Mouse (Mus musculus) hindbrain, embryonic 12.5 days (tissue): ENCODE results near the gene Ipo5. TPM values are rescaled to one million over a fixed set of nuclear protein-coding genes. Genes with fewer than 3 reads are reported as not detected.

Experiments used
- ATAC-seq: fragments of 200-750 bp; cut with Nextera tagmentation; 2 replicates; pipeline ENCODE4 v1.8.0; 2017; ENCODE audit warnings: moderate TSS enrichment; ENCODE audit not compliant: low FRiP score
- H3K27ac ChIP-seq: fragments of 300-500 bp; sonication (generic); 2 replicates; pipeline ENCODE4 v1.5.1; 2016; ENCODE audit warnings: mild to moderate bottlenecking
- H3K27me3 ChIP-seq: fragments of 300-500 bp; sonication (generic); 2 replicates; pipeline ENCODE4 v1.6.1; 2016; ENCODE audit warnings: mild to moderate bottlenecking
- H3K36me3 ChIP-seq: fragments of 300-500 bp; sonication (generic); 2 replicates; pipeline ENCODE4 v1.6.1; 2016; ENCODE audit warnings: mild to moderate bottlenecking
- H3K4me1 ChIP-seq: fragments of 300-500 bp; sonication (generic); 2 replicates; pipeline ENCODE4 v1.6.1; 2016
- H3K4me2 ChIP-seq: fragments of 300-500 bp; sonication (generic); replicated peaks from 2 replicates; pipeline ENCODE4 v1.6.1; 2016; ENCODE audit warnings: mild to moderate bottlenecking
- H3K4me3 ChIP-seq: fragments of 300-500 bp; sonication (generic); 2 replicates; pipeline ENCODE4 v1.5.1; 2016; ENCODE audit warnings: mild to moderate bottlenecking
- H3K9ac ChIP-seq: fragments of 300-500 bp; sonication (generic); 2 replicates; pipeline ENCODE4 v1.6.1; 2016; ENCODE audit warnings: mild to moderate bottlenecking, moderate library complexity
- H3K9me3 ChIP-seq: fragments of 300-500 bp; sonication (generic); replicated peaks from 2 replicates; pipeline ENCODE4 v1.6.1; 2016; ENCODE audit warnings: mild to moderate bottlenecking
- WGBS: fragments of 180-500 bp; shearing (Covaris S2); methylation state at CpG from one replicate; pipeline ENCODE4 v1.1.7; 2016; 5-methylcytosine and 5-hydroxymethylcytosine counted together
- polyA plus RNA-seq: library from polyadenylated mRNA; unstranded; fragments of >200 nt; fragmentation: Nextera tagmentation; extraction: Ambion mirVana; gene quantifications from 2 replicates; pipeline ENCODE4 v1.2.1, GENCODE M21; 2016

Gene Ipo5
- polyA plus RNA-seq, 1 experiment from 2014 or later = 89.0 TPM

DNA sequence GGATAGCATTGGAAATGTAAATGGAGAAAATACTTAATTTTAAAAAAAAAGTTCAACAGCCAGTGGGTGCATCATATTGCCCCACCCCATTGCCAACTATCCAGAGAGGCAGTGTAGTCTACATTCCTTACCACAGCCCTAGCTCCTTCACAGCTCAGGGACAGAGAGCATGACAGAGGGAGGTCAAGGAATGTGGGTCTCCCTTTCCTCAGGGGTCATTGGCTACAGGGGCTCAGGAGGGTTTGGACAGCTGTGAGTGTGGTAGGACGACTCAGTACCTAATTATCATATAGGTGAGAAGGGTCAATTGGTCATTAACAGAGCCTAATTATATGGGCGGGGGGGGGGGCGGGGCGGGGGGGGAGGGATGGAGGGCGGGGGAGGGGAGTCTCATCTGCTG is 30.4 kb upstream of the Ipo5 start:
- H3K9me3 ChIP-seq = no peaks in the 10 kb centered on the region
- no peak overlapping the region for H3K4me3 ChIP-seq
- no peak overlapping the region for H3K27ac ChIP-seq
- WGBS = 78% methylated on average over 3 of the region's 5 CpGs
- H3K4me1 ChIP-seq = 0 out of 2 replicates have a peak, but pooled peaks cover 2% of the 10 kb centered on the region
- H3K9ac ChIP-seq = no peak overlapping the region
- no peaks in the 10 kb centered on the region for H3K27me3 ChIP-seq
- no peak overlapping the region for H3K4me2 ChIP-seq
- ATAC-seq = no peak
- no peaks in the 10 kb centered on the region for H3K36me3 ChIP-seq

DNA sequence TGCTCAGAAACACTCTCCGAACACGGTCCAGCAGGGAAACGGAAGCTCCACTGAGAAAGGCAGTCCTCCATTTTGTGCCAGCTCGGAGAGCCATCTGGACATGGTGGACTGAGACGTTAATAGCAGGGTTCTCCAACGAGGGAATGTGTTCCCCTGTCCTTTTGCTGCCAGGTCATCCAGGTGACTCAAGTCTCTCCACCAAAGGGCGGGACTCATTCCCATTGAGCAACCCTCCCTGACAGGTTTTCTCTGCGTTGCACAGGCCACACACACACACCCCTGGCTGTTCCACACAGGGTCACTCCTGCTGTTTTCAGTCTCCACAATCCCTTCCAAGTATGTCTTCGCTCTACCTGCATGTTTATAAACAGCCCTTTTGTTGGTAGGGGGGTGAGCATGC is 30.0 kb upstream of the Ipo5 start:
- Histone ChIP-seq H3K27ac (no peak overlapping the region), H3K9me3 (no peaks in the 10 kb centered on the region), H3K4me1 (0 out of 2 replicates have a peak, but pooled peaks cover 2% of the 10 kb centered on the region), H3K27me3 (no peaks in the 10 kb centered on the region), H3K4me2 (no peak overlapping the region), H3K4me3 (no peak overlapping the region), H3K9ac (no peak overlapping the region), H3K36me3 (no peaks in the 10 kb centered on the region)
- WGBS = 89% methylated on average over 9 of the region's 9 CpGs
- ATAC-seq = no peak

DNA sequence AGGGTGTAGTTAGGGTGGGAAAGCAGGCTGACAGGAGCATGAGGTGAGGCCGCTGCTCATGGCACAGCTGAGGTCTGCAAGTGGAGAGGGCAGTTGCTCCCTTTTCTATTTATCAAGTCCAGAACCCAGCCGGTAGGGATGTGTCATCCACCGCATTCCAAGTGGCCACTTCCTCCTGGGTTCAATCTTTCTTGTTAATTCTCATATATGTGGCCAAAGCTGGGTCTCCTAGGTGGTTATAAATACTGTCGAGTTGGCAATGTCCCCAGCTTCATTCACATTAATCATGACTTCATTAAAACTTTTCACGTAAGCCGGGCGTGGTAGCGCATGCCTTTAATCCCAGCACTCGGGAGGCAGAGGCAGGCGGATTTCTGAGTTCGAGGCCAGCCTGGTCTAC is 22.3 kb upstream of the Ipo5 start:
- Histone ChIP-seq H3K4me2 (no peak overlapping the region), H3K27me3 (no peaks in the 10 kb centered on the region), H3K4me1 (no peaks in the 10 kb centered on the region), H3K9ac (no peak overlapping the region), H3K4me3 (no peak overlapping the region), H3K27ac (no peak overlapping the region), H3K36me3 (no peaks in the 10 kb centered on the region), H3K9me3 (no peaks in the 10 kb centered on the region)
- ATAC-seq = no peak
- 88% methylated on average over 11 of the region's 11 CpGs for WGBS

DNA sequence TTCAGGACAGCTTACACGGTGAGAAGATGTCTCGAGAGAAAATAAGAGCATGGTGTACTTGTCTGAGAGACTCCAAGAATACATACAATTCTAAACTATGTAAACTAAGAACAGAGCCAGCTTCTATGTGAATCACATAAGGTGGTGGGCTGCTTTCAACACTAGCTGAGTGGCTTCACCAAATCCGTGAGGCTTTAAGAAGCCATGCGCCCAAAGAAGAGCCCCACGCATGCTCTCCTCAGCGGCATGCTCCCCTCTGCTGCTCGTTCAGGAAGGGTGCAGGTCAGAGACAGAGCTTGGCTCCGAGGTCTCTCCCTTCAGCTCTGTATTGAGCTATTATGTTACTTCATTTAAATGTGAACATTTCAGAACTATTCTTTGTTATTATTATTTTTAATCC is 18.7 kb upstream of the Ipo5 start:
- 78% methylated on average over 8 of the region's 8 CpGs for WGBS
- ATAC-seq = no peak
- Histone ChIP-seq H3K27me3 (no peaks in the 10 kb centered on the region), H3K4me1 (no peaks in the 10 kb centered on the region), H3K4me2 (no peak overlapping the region), H3K9me3 (no peaks in the 10 kb centered on the region), H3K4me3 (no peak overlapping the region), H3K9ac (no peak overlapping the region), H3K36me3 (no peaks in the 10 kb centered on the region), H3K27ac (no peak overlapping the region)

DNA sequence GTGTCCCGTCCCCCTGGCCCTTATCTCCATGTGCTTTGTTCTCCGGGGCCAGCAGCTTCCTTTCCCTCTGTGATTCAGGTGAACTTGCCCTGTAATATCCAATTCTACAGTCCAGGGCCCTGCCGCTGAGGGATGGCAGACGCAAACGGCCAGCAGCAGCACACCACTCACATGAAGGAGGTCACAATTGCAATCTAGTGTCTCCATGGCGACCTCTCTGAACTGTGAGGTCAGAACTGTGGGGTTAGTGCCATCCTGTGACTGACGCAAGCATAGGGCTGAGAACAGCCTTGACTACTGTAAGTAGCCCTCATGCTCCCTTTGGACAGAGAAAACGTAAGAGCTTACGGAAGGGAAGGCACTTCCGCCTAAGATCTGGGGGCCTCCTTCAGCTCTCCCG is 14.4 kb upstream of the Ipo5 start:
- WGBS = 80% methylated on average over 11 of the region's 11 CpGs
- ATAC-seq = no peak
- H3K9me3 ChIP-seq = no peaks in the 10 kb centered on the region

DNA sequence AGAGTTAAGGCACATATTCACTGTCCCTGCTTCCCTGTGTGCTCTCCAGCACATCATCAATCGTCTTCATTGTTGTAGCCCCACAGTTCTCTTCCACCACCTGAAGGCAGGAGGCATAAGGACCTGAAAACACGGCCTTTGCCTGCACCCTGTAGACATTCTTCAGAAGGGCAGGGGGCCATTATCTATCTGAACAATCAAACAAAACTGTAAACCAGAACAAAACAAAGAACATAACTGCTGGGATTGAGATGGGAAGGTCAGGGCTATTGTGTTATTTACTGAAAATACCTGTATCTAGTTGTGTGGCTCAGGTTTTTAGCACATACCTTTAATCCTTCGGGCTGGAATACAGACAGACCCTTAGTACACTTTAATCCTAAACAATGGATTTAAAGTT is 12.1 kb upstream of the Ipo5 start:
- no peak overlapping the region for H3K27ac ChIP-seq
- H3K36me3 ChIP-seq = no peaks in the 10 kb centered on the region
- H3K27me3 ChIP-seq = no peaks in the 10 kb centered on the region
- H3K9me3 ChIP-seq = no peaks in the 10 kb centered on the region
- H3K4me3 ChIP-seq = no peak overlapping the region
- 69% methylated on average over 3 of the region's 3 CpGs for WGBS
- no peak for ATAC-seq
- H3K9ac ChIP-seq = no peak overlapping the region
- H3K4me1 ChIP-seq = no peaks in the 10 kb centered on the region
- H3K4me2 ChIP-seq = no peak overlapping the region

More for the DNA sequence above, 14.4 kb upstream of the Ipo5 start:
- H3K9ac ChIP-seq = no peak overlapping the region
- no peaks in the 10 kb centered on the region for H3K4me1 ChIP-seq
- H3K27ac ChIP-seq = no peak overlapping the region
- no peak overlapping the region for H3K4me2 ChIP-seq
- H3K27me3 ChIP-seq = no peaks in the 10 kb centered on the region
- H3K4me3 ChIP-seq = no peak overlapping the region
- H3K36me3 ChIP-seq = no peaks in the 10 kb centered on the region

DNA sequence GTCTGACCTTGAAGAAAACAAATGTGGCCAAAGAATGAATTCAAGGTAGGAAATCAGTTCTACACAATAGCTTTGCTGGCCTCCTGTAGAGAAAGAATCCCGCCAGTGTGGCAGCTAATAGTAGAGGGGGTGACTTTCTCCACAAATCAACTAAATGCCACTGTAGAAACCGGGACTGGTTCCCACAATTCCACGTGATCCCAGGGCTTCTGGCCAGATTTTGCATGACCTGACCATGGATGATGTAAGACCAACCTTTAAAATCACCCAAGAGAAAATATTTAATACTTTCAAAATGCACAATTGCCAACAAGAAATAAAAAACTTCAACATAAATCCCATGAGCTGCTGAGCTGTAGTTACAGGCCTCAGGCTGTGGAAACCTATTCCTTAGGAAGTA is 1.6 kb upstream of the Ipo5 start:
- Histone ChIP-seq H3K36me3 (no peaks in the 10 kb centered on the region), H3K4me2 (no peak overlapping the region), H3K9ac (no peak overlapping the region), H3K27ac (no peak overlapping the region), H3K4me1 (peaks cover 14% of the 10 kb centered on the region), H3K4me3 (no peak overlapping the region), H3K9me3 (no peaks in the 10 kb centered on the region), H3K27me3 (no peaks in the 10 kb centered on the region)
- ATAC-seq = no peak
- WGBS = 46% methylated on average over 3 of the region's 3 CpGs

DNA sequence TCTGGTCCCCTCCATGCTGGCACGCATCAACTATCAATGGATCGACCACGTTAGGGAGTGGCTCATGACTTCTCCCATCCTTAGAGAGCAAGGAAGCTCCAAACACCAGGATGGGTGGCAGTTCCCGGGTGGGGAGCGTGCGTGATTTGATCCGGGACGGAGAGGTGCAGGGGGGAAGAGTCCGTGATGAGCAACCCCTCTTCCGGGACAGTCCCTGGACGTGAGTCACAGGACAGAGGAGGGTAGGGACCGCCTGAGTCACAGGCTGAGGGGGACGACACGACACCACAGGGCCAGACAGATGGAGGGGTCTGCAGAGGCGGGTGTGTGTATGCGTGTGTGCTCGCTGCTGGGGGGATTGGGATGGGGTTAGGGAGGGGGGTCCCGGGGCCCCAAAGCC is 704 bp upstream of the Ipo5 start:
- no peaks in the 10 kb centered on the region for H3K27me3 ChIP-seq
- 0% methylated on average over 18 of the region's 18 CpGs for WGBS
- H3K36me3 ChIP-seq = no peaks in the 10 kb centered on the region
- H3K27ac ChIP-seq = peak overlapping the region; percentile 88
- peak overlapping the region; percentile 86 for H3K4me3 ChIP-seq
- no peaks in the 10 kb centered on the region for H3K9me3 ChIP-seq
- peak; percentile 87 for ATAC-seq
- H3K9ac ChIP-seq = peak overlapping the region; percentile 86
- H3K4me1 ChIP-seq = peaks cover 14% of the 10 kb centered on the region
- peak overlapping the region; percentile 74 for H3K4me2 ChIP-seq

DNA sequence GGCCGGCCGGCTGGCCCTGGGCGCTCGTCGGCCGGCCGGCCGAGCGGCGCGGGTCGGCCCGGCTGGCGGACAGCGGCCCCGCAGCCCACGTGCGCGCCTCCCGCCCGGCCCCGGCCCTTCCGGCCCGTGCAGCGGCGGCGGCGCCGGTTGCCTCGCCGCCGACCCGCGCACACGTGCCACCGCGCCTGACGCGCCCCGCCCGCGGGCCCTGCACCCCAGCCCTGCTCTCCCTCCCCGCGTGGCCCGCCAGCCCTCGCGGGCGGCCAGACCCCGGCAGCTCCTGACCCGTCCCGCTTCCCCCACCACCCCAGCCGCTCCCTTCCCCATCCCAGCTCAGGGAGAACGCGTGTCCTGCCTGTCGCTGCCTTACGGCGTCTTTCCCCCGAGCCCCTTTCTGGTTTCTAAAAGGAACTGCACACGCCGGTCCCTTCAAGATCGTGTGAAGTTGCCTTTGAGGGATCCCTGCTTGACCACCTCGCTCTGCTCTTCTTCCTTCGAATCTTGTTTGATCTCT is 421 bp downstream of the Ipo5 start:
- WGBS = under 1% methylated on average over 49 of the region's 63 CpGs
- peak overlapping the region; percentile 74 for H3K4me2 ChIP-seq
- peak overlapping the region; percentile 86 for H3K4me3 ChIP-seq
- peak; percentile 71 for ATAC-seq
- H3K27me3 ChIP-seq = no peaks in the 10 kb centered on the region
- H3K27ac ChIP-seq = peak overlapping the region; percentile 88
- H3K9me3 ChIP-seq = no peaks in the 10 kb centered on the region
- H3K36me3 ChIP-seq = no peaks in the 10 kb centered on the region
- peaks cover 14% of the 10 kb centered on the region for H3K4me1 ChIP-seq
- H3K9ac ChIP-seq = peak overlapping the region; percentile 79

DNA sequence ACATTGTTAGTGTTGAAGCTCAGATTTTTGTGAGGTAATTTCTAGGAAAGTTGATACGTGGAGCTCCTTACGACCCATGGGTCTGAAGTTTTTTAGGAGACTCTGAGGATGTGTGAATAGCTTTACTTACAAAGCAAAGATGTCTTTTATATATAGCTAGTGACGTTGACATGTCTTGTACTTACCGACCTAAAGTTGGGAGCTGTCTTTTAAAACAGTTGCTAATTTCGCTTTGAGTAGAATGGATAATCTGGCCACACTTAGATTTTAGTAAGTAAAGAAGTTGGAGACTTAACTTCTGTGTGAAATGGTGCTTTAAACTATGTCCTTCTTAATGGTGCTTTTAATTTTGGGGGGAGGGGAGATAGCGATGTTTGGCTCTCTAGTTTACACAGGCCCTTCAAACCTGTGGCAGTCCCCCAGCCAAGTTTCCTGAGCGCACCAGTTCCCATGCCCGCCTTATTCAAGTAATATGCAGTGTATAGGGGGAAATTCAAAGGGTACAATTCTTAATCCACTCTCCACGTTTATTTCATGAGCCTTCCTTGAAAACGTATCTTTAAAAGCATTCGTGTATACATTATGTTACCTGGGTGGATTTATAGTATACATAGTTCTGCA is 1.2 kb downstream of the Ipo5 start:
- H3K27ac ChIP-seq = no peak overlapping the region
- no peak for ATAC-seq
- 8% methylated on average over 11 of the region's 11 CpGs for WGBS
- peaks cover 14% of the 10 kb centered on the region for H3K4me1 ChIP-seq
- no peaks in the 10 kb centered on the region for H3K27me3 ChIP-seq
- peak overlapping the region; percentile 86 for H3K4me3 ChIP-seq
- H3K9ac ChIP-seq = peak overlapping the region; percentile 79
- peak overlapping the region; percentile 74 for H3K4me2 ChIP-seq
- no peaks in the 10 kb centered on the region for H3K9me3 ChIP-seq
- H3K36me3 ChIP-seq = no peaks in the 10 kb centered on the region

DNA sequence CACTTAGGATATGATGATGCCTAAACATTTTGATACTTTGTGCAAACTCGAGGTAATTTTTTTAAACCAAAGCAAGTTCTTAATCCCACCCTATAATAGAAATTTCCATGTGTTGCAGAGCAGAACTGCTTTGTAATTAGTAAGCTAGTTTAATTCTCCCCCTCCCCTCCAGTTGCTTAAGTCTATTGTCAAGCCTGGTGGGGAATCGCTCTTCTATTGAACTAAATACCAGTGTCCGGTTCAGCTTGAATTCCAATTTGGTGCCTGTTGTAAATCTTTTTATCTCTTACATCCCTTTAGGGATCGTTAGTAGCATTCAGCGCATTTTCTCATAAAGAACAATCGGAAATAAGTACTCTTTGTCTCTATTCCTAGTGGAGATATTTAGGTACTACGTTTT is 1.9 kb downstream of the Ipo5 start:
- 22% methylated on average over 7 of the region's 7 CpGs for WGBS
- H3K4me2 ChIP-seq = peak overlapping the region; percentile 74

DNA sequence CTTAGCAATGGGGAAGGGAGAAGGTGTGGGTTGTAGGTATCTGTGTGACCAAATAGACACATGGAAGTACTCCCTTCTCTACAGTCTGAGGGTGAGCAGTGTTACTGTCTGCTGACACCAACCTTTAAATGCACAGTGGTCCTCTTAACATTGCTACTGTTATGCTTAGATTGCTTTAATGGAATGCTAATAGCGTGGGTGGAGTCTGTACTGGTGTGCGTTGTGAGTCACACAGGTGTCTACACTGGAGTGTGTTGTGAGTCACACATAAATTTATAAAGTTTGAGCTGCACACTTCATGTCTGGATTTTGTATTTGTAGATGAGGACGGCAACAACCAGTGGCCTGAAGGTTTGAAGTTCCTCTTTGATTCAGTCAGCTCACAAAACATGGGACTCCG is 10.8 kb downstream of the Ipo5 start:
- Histone ChIP-seq H3K27ac (no peak overlapping the region), H3K4me1 (no peaks in the 10 kb centered on the region), H3K4me3 (no peak overlapping the region), H3K9ac (no peak overlapping the region), H3K36me3 (peaks cover 73% of the 10 kb centered on the region), H3K9me3 (no peaks in the 10 kb centered on the region), H3K27me3 (no peaks in the 10 kb centered on the region), H3K4me2 (no peak overlapping the region)
- no peak for ATAC-seq
- 94% methylated on average over 4 of the region's 4 CpGs for WGBS

More for the DNA sequence above, 1.9 kb downstream of the Ipo5 start:
- no peak for ATAC-seq
- no peaks in the 10 kb centered on the region for H3K27me3 ChIP-seq
- H3K36me3 ChIP-seq = no peaks in the 10 kb centered on the region
- no peak overlapping the region for H3K27ac ChIP-seq
- 0 out of 2 replicates have a peak overlapping the region, but pooled peaks have one; percentile 86 for H3K4me3 ChIP-seq
- H3K9ac ChIP-seq = no peak overlapping the region
- peaks cover 14% of the 10 kb centered on the region for H3K4me1 ChIP-seq
- no peaks in the 10 kb centered on the region for H3K9me3 ChIP-seq

DNA sequence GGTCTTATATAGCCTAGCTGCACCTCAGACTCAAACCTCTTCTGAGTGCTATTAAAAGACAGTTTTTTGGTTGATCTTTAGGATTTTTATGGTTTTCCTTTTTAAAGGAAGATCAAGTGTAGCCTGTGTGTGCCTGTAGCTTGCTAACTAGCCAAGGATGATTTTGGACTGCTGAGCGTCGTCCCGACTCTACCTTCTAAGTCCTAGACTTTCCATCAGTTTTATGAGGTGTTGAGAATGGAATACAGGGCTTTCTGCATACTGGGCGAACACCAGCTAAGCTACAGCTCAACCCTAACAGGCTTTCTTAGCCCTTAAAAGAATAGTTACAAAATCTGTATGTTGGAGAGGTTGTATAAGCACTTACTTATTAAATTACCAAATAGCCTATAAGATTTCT is 13.0 kb downstream of the Ipo5 start:
- Histone ChIP-seq H3K9me3 (no peaks in the 10 kb centered on the region), H3K4me3 (no peak overlapping the region), H3K4me2 (no peak overlapping the region), H3K27me3 (no peaks in the 10 kb centered on the region), H3K36me3 (peaks cover 81% of the 10 kb centered on the region), H3K27ac (no peak overlapping the region), H3K9ac (no peak overlapping the region), H3K4me1 (no peaks in the 10 kb centered on the region)
- WGBS = 94% methylated on average over 4 of the region's 4 CpGs
- no peak for ATAC-seq
